In the genomic region with DNA sequence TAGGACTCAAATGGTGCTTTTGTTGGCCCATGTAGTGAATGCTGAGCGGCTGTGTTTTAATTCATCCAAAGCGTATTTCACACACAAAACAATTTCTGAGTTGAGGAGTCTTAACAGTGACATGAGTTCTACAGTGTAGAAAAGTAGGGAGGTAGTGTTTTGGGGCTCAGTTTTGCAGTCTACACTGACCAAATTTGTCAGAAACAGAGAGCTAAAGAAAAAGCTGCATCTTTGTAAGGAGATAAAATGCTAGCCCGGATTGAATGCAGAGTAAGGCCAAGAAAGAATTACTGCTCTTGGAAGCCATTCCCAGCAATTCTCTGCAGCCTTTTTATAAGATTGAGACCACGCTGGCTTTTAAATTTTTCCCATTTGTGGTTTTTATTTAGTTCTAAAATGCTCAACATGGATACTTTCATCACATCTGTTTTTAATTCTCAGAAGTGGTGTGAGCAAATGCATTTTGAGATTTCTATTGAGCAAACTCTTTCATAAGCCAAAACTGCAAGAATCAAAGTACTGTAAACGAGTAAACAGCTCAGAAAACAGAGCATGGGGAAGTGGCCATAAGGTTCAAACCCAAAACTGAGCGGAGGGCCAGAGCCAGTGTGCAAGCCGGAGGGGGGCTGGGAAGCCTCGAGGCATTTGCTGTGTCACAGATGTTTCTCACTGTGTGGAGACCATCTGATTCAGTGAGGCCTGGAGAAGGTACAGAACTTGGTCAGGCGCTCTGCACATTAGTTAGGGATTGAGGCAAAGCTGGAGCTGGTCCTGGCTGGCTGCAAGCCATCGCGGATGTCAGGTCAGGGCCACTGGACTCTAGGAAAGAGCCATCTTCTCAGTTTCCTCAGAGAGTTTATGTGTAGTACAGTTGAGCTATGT, we compare ENCODE assay signal across 10 mouse cellular contexts. TPM values are rescaled to one million over a fixed set of nuclear protein-coding genes. Genes with fewer than 3 reads are reported as not detected.
DNase-seq lines count a peak whose midpoint lies in the region; ATAC-seq and TF ChIP-seq lines count a peak whose summit lies in the region.
"Had no signal": no experiment of that assay in that cellular context is flagged by ENCODE, and none has a peak within 500 bp of the region (broad histone marks: within the 10 kb centered on the region; RNA-seq: fewer than 3 reads in every experiment).

No protein-coding gene starts in this region.

- no peaks in the 10 kb centered on the region for H3K9me3 ChIP-seq in liver, postnatal 0 days (ENCODE audit: low read length)
- H3K9me3 ChIP-seq in forebrain, postnatal 0 days (ENCODE audit: low read length) = no peaks in the 10 kb centered on the region

- H3K79me2 ChIP-seq in liver, adult 2 months (ENCODE audit: control insufficient read depth, insufficient read depth, low read length) = no peaks in the 10 kb centered on the region

- 51% methylated on average over 11 of the region's 11 CpGs for WGBS in liver, adult 2 months
- 78% methylated on average over 11 of the region's 11 CpGs for WGBS in liver, postnatal 0 days (ENCODE audit: insufficient replicate concordance)
- WGBS in thymus, adult 2 months = 90% methylated on average over 11 of the region's 11 CpGs
- 79% methylated on average over 11 of the region's 11 CpGs for WGBS in forebrain, postnatal 0 days

- no peak for TF ChIP-seq POLR2A in liver, adult 2 months (IDR thresholded peaks at IDR 0.05; ENCODE audit: extremely low read depth, insufficient read depth, low read length)
- no peak for TF ChIP-seq POLR2A in embryonic fibroblast, embryonic 13.5 days (IDR thresholded peaks at IDR 0.05; ENCODE audit: low read depth, low read length)
- TF ChIP-seq POLR2A in thymus, adult 2 months (IDR thresholded peaks at IDR 0.05; ENCODE audit: control insufficient read depth, extremely low read depth, insufficient read depth, low read length, poor library complexity) = no peak

- H3K4me1 ChIP-seq in liver, adult 2 months (ENCODE audit: control insufficient read depth, insufficient read depth, low read length) = peaks cover 3% of the 10 kb centered on the region
- H3K4me1 ChIP-seq in liver, postnatal 0 days (ENCODE audit: insufficient read depth) = no peaks in the 10 kb centered on the region
- peaks cover 4% of the 10 kb centered on the region; the same call in 1 of the 2 replicates for H3K4me1 ChIP-seq in embryonic fibroblast, embryonic 13.5 days (ENCODE audit: control insufficient read depth, insufficient read depth, low read length)
- H3K4me1 ChIP-seq in thymus, adult 2 months (replicated peaks; ENCODE audit: control insufficient read depth, insufficient read depth, low read length) = no peaks in the 10 kb centered on the region
- no peaks in the 10 kb centered on the region for H3K4me1 ChIP-seq in forebrain, postnatal 0 days (ENCODE audit: insufficient read depth)

- peak overlapping the region; percentile 87 for H3K27ac ChIP-seq in liver, adult 2 months (replicated peaks; ENCODE audit: insufficient read depth, low read depth, low read length)
- H3K27ac ChIP-seq in liver, postnatal 0 days (ENCODE audit: low read depth) = no peak overlapping the region
- H3K27ac ChIP-seq in embryonic fibroblast, embryonic 13.5 days (ENCODE audit: insufficient read depth, low read length) = peak overlapping the region; percentile 80
- H3K27ac ChIP-seq in thymus, adult 2 months (ENCODE audit: control insufficient read depth, insufficient read depth, low read length) = no peak overlapping the region
- H3K27ac ChIP-seq in forebrain, postnatal 0 days (ENCODE audit: low read depth, low read length) = no peak overlapping the region
- H3K27ac ChIP-seq: liver, embryonic 14.5 days had no signal

- H3K4me3 ChIP-seq in liver, adult 2 months (ENCODE audit: insufficient read depth, low read depth, low read length) = no peak overlapping the region
- H3K4me3 ChIP-seq in liver, postnatal 0 days (ENCODE audit: low read depth, low read length) = no peak overlapping the region
- H3K4me3 ChIP-seq in embryonic fibroblast, embryonic 13.5 days (ENCODE audit: insufficient read depth, low read length) = no peak overlapping the region
- no peak overlapping the region for H3K4me3 ChIP-seq in thymus, adult 2 months (ENCODE audit: control insufficient read depth, insufficient read depth, low read length)
- H3K4me3 ChIP-seq in forebrain, postnatal 0 days (ENCODE audit: low read depth, low read length) = no peak overlapping the region

- no peak overlapping the region for H3K9ac ChIP-seq in liver, adult 2 months (ENCODE audit: low read depth, low read length)
- no peak overlapping the region for H3K9ac ChIP-seq in liver, postnatal 0 days (replicated peaks)
- no peak overlapping the region for H3K9ac ChIP-seq in forebrain, postnatal 0 days
- H3K9ac ChIP-seq: liver, embryonic 14.5 days had no signal

- no peak for ATAC-seq in liver, postnatal 0 days
- ATAC-seq in forebrain, postnatal 0 days = no peak

- DNase-seq in liver, adult 2 months (ENCODE audit: extremely low read depth, low read depth, low spot score) = peak; percentile 75
- DNase-seq in liver, postnatal 0 days = no peak
- peak; percentile 33 for DNase-seq in kidney, adult 9 months
- DNase-seq in ovary, postnatal 36 days (ENCODE audit: low spot score) = peak; percentile 65
- DNase-seq in cerebellum, postnatal 4 days (ENCODE audit: low spot score in 2 of 2) = no peak
- DNase-seq in thymus, adult 2 months = no peak
- DNase-seq in forebrain, postnatal 0 days = no peak

- no peak for TF ChIP-seq CTCF in liver, adult 2 months (IDR thresholded peaks at IDR 0.05; ENCODE audit: low read depth, low read length)
- no peak for TF ChIP-seq CTCF in liver, postnatal 0 days (IDR thresholded peaks at IDR 0.05; ENCODE audit: low read depth)
- no peak for TF ChIP-seq CTCF in embryonic fibroblast, embryonic 13.5 days (IDR thresholded peaks at IDR 0.05; ENCODE audit: borderline replicate concordance, insufficient read depth, low read length)
- no peak for TF ChIP-seq CTCF in thymus, adult 2 months (IDR thresholded peaks at IDR 0.05; ENCODE audit: borderline replicate concordance, control insufficient read depth, extremely low read depth, insufficient read depth, low read length, poor library complexity)
- no peak for TF ChIP-seq CTCF in forebrain, postnatal 0 days (IDR thresholded peaks at IDR 0.05; ENCODE audit: low read depth)

- H3K4me2 ChIP-seq in liver, postnatal 0 days (ENCODE audit: low read depth, low read length) = no peak overlapping the region
- H3K4me2 ChIP-seq in forebrain, postnatal 0 days (ENCODE audit: low read depth) = no peak overlapping the region

- no peak for TF ChIP-seq EP300 in liver, postnatal 0 days (IDR thresholded peaks at IDR 0.05; ENCODE audit: low read depth)

- H3K36me3 ChIP-seq in liver, adult 2 months (ENCODE audit: control insufficient read depth, insufficient read depth, low read length) = peaks cover 15% of the 10 kb centered on the region
- no peaks in the 10 kb centered on the region for H3K36me3 ChIP-seq in liver, postnatal 0 days (replicated peaks; ENCODE audit: insufficient read depth, low read length)
- no peaks in the 10 kb centered on the region for H3K36me3 ChIP-seq in thymus, adult 2 months (ENCODE audit: control insufficient read depth, insufficient read depth, low read length)
- no peaks in the 10 kb centered on the region for H3K36me3 ChIP-seq in forebrain, postnatal 0 days (ENCODE audit: insufficient read depth)

- no peaks in the 10 kb centered on the region for H3K27me3 ChIP-seq in liver, adult 2 months (ENCODE audit: control insufficient read depth, insufficient read depth, low read length)
- H3K27me3 ChIP-seq in liver, postnatal 0 days (ENCODE audit: insufficient read depth, low read length) = no peaks in the 10 kb centered on the region
- no peaks in the 10 kb centered on the region for H3K27me3 ChIP-seq in thymus, adult 2 months (ENCODE audit: control insufficient read depth, insufficient read depth, low read length)
- no peaks in the 10 kb centered on the region for H3K27me3 ChIP-seq in forebrain, postnatal 0 days (ENCODE audit: insufficient read depth, low read length)
- H3K27me3 ChIP-seq: CH12.LX had no signal

RNA-seq across cellular contexts. Expression of gene Spata5, which starts 17.7 kb away (rescaled TPM):
- 7.2 and 8.7 TPM in 2 replicates for total RNA-seq in liver, adult 2 months (2014; rRNA removed)
- 1.1 and 1.3 TPM in 2 replicates for polyA plus RNA-seq in liver, adult 2 months (2012; rRNA removed)
- 10.1 and 13.8 TPM in 2 replicates for polyA plus RNA-seq in liver, postnatal 0 days (2015; fragmentation: Nextera tagmentation; extraction: Ambion mirVana)
- polyA plus RNA-seq in embryonic fibroblast, embryonic 13.5 days (2011; ENCODE audit: insufficient read length, low read depth, missing spikeins) = 23.6 and 34.7 TPM in 2 replicates
- 2.0 and 3.2 TPM in 2 replicates for polyA plus RNA-seq in thymus, adult 2 months (2012; rRNA removed)
- 18.9 and 33.3 TPM in 2 replicates for total RNA-seq in forebrain, postnatal 0 days (2014; rRNA removed)
- polyA plus RNA-seq in forebrain, postnatal 0 days (2015; fragmentation: Nextera tagmentation; extraction: Ambion mirVana) = 21.0 and 23.2 TPM in 2 replicates

RNA-seq across cellular contexts. Expression of gene Nudt6, which starts 18.0 kb away (rescaled TPM):
- 8.0 and 11.3 TPM in 2 replicates for total RNA-seq in liver, adult 2 months (2014; rRNA removed)
- polyA plus RNA-seq in liver, adult 2 months (2012; rRNA removed) = 28.4 and 32.4 TPM in 2 replicates
- 11.2 and 11.4 TPM in 2 replicates for polyA plus RNA-seq in liver, postnatal 0 days (2015; fragmentation: Nextera tagmentation; extraction: Ambion mirVana)
- polyA plus RNA-seq in embryonic fibroblast, embryonic 13.5 days (2011; ENCODE audit: insufficient read length, low read depth, missing spikeins) = 3.0 and 5.0 TPM in 2 replicates
- polyA plus RNA-seq in thymus, adult 2 months (2012; rRNA removed) = 16.8 and 18.7 TPM in 2 replicates
- total RNA-seq in forebrain, postnatal 0 days (2014; rRNA removed) = 4.5 and 6.6 TPM in 2 replicates
- 10.2 and 14.8 TPM in 2 replicates for polyA plus RNA-seq in forebrain, postnatal 0 days (2015; fragmentation: Nextera tagmentation; extraction: Ambion mirVana)

RNA-seq across cellular contexts. Expression of gene Fgf2, which starts 53.8 kb away (rescaled TPM):
- 0.46 and 0.67 TPM in 2 replicates for total RNA-seq in liver, adult 2 months (2014; rRNA removed)
- 0.07 and 0.11 TPM in 2 replicates for polyA plus RNA-seq in liver, adult 2 months (2012; rRNA removed)
- polyA plus RNA-seq in liver, postnatal 0 days (2015; fragmentation: Nextera tagmentation; extraction: Ambion mirVana) = 0.26 and 0.29 TPM in 2 replicates
- 33.9 and 59.4 TPM in 2 replicates for polyA plus RNA-seq in embryonic fibroblast, embryonic 13.5 days (2011; ENCODE audit: insufficient read length, low read depth, missing spikeins)
- 0.45 and 0.66 TPM in 2 replicates for polyA plus RNA-seq in thymus, adult 2 months (2012; rRNA removed)
- total RNA-seq in forebrain, postnatal 0 days (2014; rRNA removed) = 1.2 and 1.5 TPM in 2 replicates
- 0.25 and 0.70 TPM in 2 replicates for polyA plus RNA-seq in forebrain, postnatal 0 days (2015; fragmentation: Nextera tagmentation; extraction: Ambion mirVana)

Comparison
In these comparisons a context has a peak if more than half of its experiments do, and no peak if none do; other contexts are left out.
1. DNase-seq: peak in liver, adult 2 months (single experiment), kidney, adult 9 months (single experiment) and ovary, postnatal 36 days (single experiment); none in liver, postnatal 0 days (single experiment), cerebellum, postnatal 4 days (0 of 2), thymus, adult 2 months (single experiment) and forebrain, postnatal 0 days (single experiment).
2. H3K27ac ChIP-seq: peak in liver, adult 2 months (single experiment) and embryonic fibroblast, embryonic 13.5 days (single experiment); none in liver, postnatal 0 days (single experiment), thymus, adult 2 months (single experiment) and forebrain, postnatal 0 days (single experiment).
3. RNA of gene Fgf2, which starts 53.8 kb away (polyA plus RNA-seq): 33.9 to 59.4 TPM in embryonic fibroblast, embryonic 13.5 days; 0.45 to 0.66 TPM in thymus, adult 2 months, 0.26 to 0.29 TPM in liver, postnatal 0 days, 0.25 to 0.70 TPM in forebrain, postnatal 0 days and 0.07 to 0.11 TPM in liver, adult 2 months; every median in the first group is over 10 times any median in the second.